Mouse (Mus musculus): Measurements from ENCODE around the gene Sdc3.

Sdc3 gene

DNA sequence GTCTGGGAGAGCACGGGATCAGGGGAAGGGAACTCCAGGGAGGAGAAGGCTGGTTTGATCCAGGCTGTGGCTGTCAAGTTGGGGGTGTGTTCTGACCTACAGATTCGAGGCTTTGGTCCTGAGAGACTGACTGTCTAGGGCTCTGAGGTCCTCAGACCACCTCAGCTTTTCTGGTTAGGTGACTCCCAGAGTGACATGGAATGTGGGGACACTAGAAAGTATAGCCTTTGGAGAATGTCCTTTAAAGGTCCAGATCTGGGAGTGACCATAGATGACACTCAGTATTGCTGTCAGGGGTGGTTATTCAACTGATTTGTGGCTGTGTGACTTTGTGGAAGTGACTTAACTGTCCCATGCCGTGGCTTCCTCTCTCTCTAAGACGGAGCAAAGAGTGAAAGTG is 2.4 kb downstream of the Sdc3 start:
- DNase-seq, result no peak

DNA sequence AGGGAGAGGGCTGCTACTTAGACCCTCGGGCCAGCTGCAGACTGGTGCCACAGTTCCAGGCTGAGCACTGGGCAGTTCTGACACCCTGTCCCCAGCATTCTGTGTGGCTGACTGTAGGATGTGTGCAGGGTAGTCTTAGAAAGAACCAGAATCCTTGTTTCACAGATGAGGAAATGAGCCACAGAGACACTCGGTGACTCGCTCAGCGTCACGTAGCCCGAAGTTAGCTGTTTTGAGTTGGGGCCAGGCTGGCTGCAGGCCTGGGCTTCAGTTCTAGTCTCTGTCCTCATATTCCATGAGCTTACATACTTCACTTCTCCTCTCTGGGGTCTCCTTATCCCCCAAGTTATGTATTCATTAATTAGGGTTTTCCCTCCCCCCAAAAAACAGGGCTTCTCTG is 3.6 kb downstream of the Sdc3 start:
- no peak for DNase-seq

DNA sequence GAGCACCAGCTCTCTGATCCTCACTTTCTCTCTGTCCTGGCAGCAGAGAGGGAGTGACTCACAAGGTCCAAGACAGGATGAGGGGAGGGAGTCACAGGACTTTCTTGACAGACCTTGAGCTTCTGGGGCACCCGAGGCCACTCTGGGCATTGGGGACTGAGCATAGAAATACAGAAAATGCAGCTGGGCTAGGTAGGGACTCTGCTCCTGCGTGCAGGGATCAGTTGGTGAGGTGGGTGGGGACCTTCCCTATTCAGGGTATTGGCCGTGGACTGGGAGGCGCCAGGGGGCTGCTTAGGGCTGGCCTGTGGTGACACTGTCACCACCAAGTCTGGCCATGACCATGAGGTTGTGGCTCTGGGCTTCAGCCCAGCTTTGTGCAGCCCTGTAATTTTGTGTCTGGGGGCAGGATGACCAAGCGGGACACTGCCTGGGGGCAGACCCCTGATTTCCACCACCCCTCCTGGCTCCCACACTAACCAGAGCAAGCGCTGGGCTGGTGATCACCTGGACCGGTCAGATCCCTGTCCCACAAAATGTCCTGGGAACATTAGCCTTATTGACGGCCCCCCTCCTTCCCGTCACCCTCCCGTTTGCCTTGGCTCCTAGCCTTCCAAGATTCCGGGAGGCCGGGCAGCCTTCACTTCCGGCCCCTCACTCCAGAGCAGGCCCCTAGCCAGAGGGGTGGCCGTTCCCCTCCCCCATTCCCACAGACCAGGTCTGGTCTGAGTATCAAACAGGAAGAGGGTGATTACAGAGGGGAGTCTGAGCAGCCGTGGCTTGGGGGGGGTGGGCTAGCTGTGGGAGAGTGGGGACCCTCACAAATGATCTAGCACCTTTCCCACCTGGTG is 5.1 kb downstream of the Sdc3 start:
- no peak for DNase-seq

DNA sequence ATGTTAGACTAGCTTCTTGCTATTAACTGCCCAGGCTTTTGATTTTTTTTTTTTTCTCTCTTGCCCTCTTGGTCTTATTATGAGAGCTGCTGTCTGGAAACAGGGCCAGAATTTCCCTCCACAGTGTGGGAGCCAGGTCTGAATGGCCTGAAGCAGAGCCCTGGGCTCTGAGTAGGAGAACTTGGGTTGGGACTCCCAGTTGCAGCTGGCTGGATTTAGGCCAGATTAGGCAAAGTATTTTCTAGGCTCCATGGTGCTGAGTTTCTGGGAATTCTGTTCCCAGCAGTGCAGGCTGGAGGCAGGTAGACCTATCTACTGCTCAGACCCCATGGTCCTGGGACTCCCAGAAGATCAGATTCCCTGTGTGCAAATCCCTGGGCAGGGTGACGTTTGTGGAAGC is 6.1 kb downstream of the Sdc3 start:
- no peak for DNase-seq

DNA sequence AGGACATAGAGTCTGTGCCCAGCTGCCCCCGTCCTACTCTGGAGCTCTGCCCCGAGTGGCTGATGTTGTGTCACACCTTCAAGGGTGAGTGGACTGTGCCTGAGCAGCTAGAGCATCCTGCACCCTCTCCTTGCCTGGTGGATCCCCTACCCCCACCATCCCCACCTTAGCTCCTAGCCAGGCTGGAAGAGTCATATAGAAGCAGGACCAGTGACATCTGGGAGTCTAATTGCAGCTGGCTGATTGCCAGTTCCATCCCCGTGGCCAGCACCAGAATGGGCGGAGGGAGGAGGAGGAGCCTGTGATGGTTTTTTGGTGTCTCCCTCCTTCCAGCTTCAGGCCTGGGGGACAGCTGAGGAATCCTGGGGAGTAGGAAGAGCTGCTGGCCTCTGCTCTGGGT is 6.8 kb downstream of the Sdc3 start:
- DNase-seq, result no peak

DNA sequence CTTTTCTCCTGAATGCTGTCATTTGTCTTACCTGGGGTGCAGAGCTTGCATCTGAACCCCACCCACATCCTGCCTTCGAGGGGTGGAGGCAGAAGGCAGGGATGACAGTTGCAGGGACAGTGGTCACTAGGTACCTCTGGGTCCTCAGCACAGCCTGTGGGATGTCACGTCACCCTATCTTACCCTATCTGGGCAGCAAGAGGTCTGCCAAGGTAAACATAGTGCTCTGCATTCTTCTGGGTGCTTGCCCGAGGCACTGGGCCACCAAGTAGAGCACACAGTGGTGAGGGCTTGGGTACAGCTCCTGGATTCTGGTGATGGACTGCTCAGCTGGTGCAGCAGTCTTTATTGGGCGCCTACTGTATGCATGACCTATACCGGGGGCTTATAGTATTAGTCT is 7.2 kb downstream of the Sdc3 start:
- no peak for DNase-seq

DNA sequence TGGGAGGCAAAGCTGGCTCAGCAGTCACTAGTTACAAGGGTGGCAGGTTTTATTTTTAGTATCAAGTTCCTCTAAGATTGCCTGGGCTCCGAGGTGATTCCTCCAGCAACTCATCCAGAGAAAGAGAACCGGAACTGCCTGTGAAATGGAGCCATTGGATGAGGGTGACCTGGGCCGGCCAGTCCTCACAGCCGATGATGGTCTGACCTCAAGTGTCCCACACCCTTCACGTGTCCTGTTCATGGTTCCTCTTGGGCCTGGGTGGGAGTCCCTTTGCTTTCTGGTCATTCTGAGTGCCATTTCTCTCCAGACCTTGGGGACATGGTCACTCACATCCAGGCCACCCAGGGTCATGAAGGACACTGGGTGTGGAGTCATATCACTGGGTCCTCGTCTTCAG is 7.8 kb downstream of the Sdc3 start:
- DNase-seq, result no peak

DNA sequence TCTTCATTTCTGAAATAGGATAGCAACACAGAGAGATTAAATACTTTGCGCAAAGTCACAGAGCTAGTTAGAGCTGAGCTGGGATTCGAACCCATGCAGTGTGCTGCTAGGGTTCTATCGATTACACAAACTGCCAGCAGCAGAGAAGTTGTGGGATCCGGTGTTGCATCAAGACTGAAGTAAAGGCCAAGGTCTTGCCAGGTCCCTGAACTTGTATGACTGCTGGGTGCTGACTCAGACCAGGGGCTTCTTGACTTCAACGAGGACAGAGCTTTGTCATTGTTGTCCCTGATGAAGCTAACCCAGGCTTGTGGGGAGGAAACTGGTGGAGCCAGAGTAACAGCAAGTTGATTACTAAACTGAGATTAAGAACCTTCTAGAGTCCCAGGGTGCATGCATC is 8.9 kb downstream of the Sdc3 start:
- DNase-seq, result no peak

DNA sequence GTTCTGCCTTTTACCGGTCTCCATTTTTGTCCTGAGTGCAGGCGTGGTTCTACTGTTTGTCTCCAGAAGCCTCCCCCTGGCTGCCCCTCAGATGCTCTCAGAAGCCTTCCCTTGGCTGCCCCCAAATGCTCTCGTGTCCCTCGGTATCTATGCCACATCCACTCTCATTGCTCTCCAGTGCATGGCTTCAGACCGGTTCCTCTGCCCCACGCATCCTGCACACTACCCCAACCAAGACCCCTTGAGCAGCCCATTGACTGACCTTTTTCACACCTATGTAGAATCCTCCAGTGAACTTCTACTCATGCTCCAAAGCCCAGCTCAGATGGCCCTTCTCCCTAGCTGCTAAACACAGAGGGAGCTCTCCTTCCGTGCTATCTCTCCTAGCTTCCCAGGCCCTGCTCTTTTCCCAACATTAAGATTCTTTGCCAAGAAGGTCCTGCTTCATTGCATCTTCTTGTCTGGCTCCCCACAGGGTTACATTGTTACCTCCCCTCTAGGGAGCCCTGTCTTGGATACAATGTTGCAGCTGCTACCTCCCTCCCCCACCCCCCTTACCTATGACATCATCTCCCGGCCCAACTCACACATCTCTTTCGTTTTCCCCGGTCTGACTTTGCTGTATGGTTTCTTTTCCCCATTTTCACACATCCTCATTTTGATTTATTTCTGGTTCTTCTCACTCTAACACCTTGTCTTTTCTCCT is 9.4 kb downstream of the Sdc3 start:
- no peak for DNase-seq

DNA sequence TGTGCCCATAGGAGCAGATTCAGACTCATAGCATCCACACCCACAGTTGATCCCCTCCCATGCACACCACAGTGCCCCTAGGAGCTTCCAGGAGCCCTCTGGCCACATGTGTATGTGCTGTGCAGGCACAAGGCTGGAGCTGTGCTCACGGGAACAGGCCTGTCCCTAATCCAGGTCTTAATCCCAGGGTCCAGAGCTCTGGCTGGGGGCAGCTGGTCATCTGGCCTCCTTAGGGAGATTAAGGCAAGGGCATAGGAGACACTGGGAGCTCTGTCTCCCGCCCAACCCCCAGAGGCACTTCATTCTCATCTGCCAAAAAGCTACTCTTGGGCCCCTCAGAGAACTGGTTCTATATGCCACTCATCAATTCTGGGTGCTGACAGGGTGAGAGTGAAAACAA is 11.3 kb downstream of the Sdc3 start:
- DNase-seq, result no peak

DNA sequence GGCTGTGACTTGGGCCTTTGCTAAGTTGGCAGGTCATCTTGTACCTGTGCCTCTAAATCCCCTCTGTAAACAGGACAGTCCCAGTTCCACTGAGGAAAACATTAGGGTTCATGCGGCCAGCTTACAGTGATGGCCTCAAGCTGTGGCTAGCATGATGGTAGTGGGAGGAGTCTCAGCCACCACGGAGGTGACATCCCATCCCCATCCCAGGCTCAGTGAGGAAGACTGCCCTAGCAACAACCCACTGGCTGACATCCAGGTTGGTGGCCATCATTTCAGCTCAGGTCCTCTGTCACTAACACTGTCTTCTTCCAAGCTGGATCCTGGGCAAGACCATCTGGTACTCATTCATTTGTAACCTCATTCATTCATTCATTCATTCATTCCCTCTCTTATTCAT is 12.0 kb downstream of the Sdc3 start:
- DNase-seq, result no peak

DNA sequence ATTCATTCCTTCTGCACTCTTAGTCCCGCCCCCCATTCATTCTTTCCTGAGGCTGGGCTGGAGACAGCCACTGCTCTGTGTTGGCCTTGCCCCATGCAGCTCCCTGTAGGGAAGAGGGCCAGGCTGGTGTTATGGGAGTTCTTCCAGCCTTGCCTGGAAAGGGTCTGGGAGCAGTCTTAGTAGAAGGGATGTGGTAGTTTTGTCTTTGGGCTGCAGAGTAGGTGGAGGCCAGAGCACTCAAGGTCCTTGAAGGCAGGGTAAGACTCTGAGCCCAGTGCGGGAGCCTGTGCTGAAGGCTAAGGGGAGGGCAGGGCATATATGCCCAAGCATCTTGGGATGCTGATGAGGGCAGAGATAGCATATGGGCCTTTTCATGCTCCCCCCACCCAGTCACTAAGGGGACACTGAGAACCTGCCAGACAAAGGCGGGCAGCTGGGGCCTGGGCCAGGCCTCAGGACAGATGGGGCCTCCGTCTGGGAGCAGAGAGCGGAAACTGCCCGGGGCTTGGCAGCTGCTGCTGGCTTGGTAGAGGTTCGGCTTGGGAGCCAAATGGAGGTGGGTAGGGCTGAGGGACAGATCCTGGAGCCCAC is 12.5 kb downstream of the Sdc3 start:
- no peak for DNase-seq

DNA sequence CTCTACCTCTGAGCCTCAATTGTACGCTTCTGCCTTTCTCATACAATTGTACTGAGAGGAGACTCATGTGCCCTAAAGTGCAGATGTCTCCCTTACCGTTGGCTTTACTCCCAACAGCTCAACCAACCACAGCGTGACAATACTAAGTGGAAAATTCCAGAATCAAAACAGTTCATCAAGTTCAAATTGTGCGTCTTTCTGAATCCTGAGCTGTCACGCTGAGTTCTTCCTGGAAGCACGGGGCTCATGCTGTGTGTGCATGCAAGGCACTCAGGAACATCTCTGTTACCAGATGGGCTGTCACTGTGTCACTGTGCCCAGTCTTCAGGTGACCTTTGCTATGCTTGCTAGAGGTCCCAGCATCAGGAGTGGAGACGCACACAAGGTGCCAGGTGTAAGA is 13.4 kb downstream of the Sdc3 start:
- DNase-seq, result no peak

DNA sequence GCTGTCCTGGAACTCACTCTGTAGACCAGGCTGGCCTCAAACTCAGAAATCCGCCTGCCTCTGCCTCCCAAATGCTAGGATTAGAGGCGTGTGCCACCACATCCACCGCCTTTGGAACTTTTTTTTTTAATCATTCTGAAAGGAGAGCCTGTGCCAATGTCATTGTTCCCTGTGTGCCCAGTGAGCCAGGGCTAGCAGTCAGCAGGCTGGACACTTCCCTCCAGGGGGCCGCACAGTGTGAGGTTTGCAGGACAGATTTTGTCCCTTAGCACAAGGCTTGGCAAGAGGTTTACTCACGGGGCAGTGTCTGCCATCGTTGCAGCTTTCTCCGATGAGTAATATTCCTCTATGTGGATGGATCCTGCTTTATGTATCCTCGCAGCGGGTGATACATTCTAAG is 14.4 kb downstream of the Sdc3 start:
- no peak for DNase-seq

DNA sequence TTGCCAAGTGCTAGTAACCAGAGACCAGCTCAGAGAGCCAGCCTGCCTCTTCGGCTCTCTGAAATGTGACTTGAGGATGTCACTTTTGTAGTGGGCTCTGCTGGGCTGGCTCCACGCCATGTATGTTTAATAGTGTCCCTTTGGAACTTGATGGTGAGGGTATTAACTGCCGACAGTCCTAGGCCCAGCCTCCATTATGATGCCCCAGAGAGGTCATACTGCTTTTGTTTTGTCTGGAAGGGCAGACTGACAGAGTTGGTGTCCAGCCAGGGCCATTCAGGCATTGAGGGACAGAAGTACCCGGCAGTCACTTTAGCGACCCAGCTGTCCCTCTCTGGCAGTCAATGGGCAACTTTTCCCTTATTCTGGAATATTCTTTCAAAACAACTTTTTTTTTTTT is 17.4 kb downstream of the Sdc3 start:
- no peak for DNase-seq

DNA sequence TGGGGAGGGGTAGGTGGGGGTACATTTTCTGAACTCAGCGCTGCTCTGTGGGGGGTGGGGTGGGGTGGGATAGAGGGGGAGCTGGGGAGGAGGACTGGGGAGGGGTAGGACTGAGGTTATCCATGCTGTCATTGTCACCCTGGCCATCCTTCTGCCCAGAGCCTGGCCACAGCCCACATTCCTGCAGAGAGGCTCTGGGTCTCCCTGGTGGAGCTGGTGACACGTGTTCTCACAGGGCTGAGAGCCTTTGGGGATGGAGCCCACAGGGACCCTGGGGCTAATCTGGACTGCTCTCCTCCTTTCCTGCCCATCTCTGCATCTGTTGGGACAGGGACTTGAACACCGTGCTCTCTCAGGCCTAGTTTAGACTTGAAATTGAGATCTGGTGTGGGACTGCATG is 18.5 kb downstream of the Sdc3 start:
- DNase-seq, result no peak

DNA sequence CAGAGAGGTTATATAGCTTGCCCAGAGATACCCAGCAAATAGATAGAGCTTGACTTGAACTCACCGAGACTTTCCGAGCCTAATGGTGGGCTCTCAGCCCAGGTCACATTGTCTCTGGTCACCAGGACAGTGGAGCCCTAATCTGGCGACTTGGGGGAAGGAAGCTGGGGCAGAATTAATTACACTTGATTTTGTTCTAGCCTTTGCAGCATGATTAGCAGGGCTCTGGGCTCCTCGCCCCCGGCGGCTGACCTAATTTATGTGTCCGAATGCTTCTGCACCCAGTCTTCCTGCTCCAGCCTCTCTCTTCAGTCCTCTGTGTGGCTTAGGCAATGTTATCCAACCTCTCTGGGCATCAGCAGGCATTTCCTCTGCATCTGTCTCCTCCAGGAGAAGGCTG is 19.0 kb downstream of the Sdc3 start:
- DNase-seq, result no peak

DNA sequence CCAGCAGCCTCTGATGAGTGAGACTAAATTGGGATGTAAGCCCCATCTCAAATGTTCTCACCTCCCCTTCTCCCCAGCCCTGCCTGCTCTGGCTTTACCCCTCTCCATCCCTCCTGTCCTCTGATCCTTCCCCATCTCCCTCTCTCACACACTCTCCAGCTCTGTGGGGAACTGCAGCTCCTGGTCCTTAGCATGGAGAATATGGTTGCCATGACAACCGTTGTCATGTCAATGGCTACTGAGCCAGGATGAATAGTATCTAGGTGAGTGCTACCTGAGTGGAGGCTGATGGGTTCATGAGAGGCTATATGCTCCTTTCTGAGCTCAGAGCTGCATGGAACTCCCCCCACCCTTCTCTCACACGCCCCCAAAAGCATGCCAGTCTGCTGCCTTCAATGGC is 21.6 kb downstream of the Sdc3 start:
- no peak for DNase-seq

DNA sequence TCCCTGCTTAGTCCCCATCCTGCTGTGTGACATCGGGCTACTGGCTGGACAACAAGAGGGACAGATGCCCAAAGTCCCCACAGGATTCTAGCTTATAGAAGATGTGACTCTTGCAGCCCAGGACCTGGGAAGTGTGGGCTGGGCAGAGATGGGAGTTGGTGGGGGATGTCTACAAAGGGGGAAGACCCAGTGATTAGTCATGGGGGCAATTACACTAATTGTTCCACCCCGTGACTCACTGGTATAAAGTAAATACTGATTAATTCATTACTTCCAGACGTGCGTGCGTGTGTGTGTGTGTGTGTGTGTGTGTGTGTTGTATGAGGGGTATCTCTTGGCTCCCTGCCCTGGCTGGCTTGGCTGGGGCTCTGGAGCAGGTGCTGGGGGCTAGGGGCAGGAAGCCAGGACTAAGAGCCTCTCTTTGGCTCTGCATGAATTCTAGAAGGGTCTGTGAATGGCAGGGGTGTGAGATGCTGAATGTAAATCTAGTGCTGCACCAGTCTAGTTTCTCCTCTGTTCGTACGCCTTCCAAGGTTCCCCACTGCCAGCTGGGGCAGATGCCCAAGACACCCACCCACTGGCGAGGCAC is 22.5 kb downstream of the Sdc3 start:
- DNase-seq, result no peak

DNA sequence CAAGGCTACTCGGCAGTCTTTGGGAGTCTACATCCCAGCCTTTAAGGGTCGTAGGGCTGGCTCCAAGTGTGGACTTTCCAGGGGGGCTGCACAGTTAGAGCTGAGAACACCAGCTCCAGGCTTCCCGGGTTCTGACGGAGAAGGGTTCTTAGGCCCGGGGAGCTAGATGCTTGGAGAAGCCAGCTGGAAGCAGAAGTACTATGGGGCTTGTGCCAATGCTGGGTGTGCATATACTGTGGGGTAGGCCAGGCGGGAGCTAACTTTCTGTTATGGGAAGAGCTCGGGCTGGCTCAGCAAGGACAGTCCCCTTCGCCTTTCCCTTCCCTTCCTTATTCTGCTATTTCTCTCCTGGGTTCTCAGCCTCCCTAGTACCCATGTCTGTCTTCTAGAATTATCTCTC is 23.5 kb downstream of the Sdc3 start:
- DNase-seq, result no peak

DNA sequence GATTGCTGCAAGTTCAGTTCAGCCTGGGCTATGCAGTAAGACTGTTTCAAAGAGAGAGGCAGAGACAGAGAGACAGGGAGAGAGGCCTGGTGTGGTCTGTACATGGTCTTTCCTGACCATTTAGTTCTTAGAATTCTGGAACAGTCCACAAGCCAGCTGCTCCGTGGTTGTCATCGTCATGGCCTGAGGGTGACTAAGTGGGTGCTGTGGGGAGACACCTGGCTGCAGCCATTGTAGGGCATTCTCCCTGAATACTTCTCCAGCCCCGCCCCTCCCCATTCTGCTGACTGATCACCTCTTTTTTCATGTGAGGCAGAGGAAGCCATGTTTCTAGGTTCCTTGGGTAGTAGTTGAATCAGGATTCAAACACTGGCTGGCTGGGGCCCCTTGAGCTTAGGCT is 27.5 kb downstream of the Sdc3 start:
- no peak for DNase-seq

DNA sequence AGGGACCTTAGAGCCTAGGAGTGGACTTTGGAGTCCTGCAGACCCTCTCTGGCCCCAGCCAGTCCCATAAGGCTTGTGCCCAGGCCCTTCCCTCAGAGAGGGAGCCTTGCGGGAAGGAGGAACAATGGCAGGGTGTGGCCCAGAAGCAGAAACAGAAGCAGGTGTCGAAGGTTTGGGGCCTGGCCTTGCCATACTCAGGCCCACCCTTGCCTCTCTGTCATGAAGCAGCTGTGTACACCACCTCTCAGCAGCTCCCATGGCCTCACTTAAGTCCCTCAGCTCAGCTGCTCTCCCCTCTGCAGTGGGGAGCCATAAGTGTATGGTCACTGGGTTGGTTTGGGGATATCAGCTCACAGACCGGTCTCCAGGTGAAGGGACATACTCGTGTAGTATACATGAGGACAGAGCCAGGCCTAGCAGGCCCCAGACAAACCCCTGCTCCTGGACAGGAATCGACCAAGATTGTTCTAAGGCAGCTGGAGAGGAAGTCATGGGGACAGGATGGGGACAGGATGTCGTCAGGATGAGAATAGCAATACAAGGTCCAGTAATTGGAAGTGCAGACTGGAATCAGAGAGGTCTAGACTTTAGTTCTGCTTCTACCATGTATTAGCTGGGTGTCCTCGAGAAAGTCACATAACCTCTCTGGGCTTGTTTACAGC is 28.4 kb downstream of the Sdc3 start:
- DNase-seq, result no peak

All from thymus, postnatal 36 days (tissue).